Mouse (Mus musculus): ENCODE measurements around the gene Gpr35. TPM values are rescaled to one million over a fixed set of nuclear protein-coding genes. Genes with fewer than 3 reads are reported as not detected.

Gene Gpr35
- polyA plus RNA-seq, 1 experiment: 0.21 TPM

- H3K27ac ChIP-seq (ENCODE audit: insufficient read depth, low read length): no peak overlapping the region
- no peak overlapping the region for H3K4me3 ChIP-seq (ENCODE audit: insufficient read depth, low read length)
- TF ChIP-seq CTCF (IDR thresholded peaks at IDR 0.05; ENCODE audit: extremely low read depth, insufficient read depth, low read length) (no peak), POLR2A (IDR thresholded peaks at IDR 0.05; ENCODE audit: extremely low read depth, insufficient read depth, low read length) (no peak)
- H3K4me1 ChIP-seq (ENCODE audit: control insufficient read depth, insufficient read depth, low read length): no peaks in the 10 kb centered on the region
These were observed 41.7 kb downstream of the Gpr35 start for GRCm38 (mm10) chr1:92992214-92992855.

DNA sequence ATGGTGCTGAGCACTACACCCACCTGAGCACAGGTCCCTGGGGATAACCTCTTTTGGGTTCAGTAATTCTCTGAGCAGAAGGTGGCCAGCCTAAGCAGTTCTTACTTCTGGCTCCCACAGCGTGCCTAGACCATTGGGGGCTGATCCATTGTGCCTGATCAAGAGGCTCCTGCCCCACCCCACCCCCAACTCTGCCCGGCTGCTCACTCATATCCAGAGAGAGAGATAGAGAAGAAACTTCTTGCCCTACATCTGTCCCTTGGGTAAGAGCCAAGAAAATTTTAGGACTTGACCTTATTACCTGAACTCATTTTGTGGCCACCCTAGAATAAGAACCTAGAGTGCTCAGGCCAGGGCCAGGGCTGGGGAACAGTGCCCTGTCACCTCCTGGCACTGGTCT lies 42.2 kb downstream of the Gpr35 start:
- H3K4me1 ChIP-seq (ENCODE audit: control insufficient read depth, insufficient read depth, low read length): no peaks in the 10 kb centered on the region
- H3K4me3 ChIP-seq (ENCODE audit: insufficient read depth, low read length): no peak overlapping the region
- no peak overlapping the region for H3K27ac ChIP-seq (ENCODE audit: insufficient read depth, low read length)
- TF ChIP-seq POLR2A (IDR thresholded peaks at IDR 0.05; ENCODE audit: extremely low read depth, insufficient read depth, low read length): no peak

DNA sequence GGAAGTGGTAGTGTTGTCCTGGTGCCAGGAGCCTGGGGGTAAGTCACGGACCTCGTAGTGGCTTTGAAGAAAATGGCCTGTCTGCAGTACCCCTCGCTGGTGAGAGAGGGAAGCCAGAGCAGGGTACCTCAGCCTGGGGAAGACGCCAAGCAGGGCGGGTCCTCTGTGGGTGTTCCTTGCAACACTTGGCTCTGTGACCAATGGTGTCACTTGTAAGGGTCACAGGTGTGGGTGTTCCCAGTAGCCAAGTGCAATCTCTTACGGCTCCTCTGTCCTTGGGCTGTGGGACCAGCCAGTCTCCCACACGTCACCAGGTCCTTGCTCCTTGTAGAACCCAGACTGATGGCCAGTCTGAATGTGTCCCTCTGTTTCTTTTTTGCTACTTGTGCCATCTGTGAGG lies 55.4 kb downstream of the Gpr35 start, which contains the start of gene Aqp12:
TSS of gene Aqp12 (plus strand) at position 274 of the 400 bp plus-strand sequence.
- Histone ChIP-seq H3K4me1 (ENCODE audit: control insufficient read depth, insufficient read depth, low read length) (no peaks in the 10 kb centered on the region), H3K4me3 (ENCODE audit: insufficient read depth, low read length) (no peak within 1 kb of the TSS), H3K27ac (ENCODE audit: insufficient read depth, low read length) (no peak within 1 kb of the TSS)
- no peak for TF ChIP-seq CTCF (IDR thresholded peaks at IDR 0.05; ENCODE audit: extremely low read depth, insufficient read depth, low read length)
- TF ChIP-seq POLR2A (IDR thresholded peaks at IDR 0.05; ENCODE audit: extremely low read depth, insufficient read depth, low read length): no peak

DNA sequence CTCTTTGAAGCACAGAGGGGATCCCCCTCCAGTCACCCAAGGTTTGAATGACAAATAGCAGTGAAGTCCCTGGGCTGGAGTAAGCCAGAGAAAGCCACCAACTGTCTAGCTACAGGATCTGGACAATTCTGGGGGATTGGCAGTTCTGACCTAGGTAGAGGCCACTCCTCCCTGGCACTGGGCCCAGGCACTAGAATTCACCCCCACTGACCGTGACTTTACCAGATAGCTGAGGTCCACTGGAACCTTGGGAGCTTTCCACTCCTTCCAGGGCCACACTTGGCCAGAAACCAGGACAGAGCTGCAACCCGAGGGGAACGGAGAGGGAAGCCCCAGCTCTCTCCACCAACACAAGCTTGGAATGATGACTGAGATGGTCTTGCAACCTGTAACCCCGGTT lies 58.5 kb downstream of the Gpr35 start:
- no peak for TF ChIP-seq POLR2A (IDR thresholded peaks at IDR 0.05; ENCODE audit: extremely low read depth, insufficient read depth, low read length)
- no peak for TF ChIP-seq CTCF (IDR thresholded peaks at IDR 0.05; ENCODE audit: extremely low read depth, insufficient read depth, low read length)
- H3K4me3 ChIP-seq (ENCODE audit: insufficient read depth, low read length): no peak overlapping the region
- no peak overlapping the region for H3K27ac ChIP-seq (ENCODE audit: insufficient read depth, low read length)
- no peaks in the 10 kb centered on the region for H3K4me1 ChIP-seq (ENCODE audit: control insufficient read depth, insufficient read depth, low read length)

DNA sequence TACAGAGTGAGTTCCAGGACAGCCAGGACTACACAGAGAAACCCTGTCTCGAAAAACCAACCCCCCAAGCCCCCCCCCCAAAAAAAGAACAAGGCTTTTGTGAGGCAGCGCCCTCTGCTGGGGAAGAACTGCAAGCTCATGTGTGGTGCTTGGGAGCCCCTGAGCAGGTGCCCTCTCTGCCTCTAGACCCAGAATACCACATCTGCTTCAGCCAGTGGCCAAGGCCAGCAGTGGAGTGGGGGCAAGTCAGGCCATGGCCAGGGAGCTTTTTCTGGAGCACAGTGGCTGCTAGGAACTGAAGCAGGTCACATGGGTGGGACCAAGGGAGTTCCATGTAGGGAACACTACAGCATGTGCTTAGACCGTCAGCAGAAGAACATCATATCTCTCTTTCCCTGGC lies 60.1 kb downstream of the Gpr35 start:
- no peaks in the 10 kb centered on the region for H3K4me1 ChIP-seq (ENCODE audit: control insufficient read depth, insufficient read depth, low read length)
- TF ChIP-seq CTCF (IDR thresholded peaks at IDR 0.05; ENCODE audit: extremely low read depth, insufficient read depth, low read length) (peak; percentile 49), POLR2A (IDR thresholded peaks at IDR 0.05; ENCODE audit: extremely low read depth, insufficient read depth, low read length) (no peak)
- no peak overlapping the region for H3K27ac ChIP-seq (ENCODE audit: insufficient read depth, low read length)

GRCm38 (mm10) chr1:93012103-93012585 lies 61.5 kb downstream of the Gpr35 start:
- Histone ChIP-seq H3K27ac (ENCODE audit: insufficient read depth, low read length) (no peak overlapping the region), H3K4me3 (ENCODE audit: insufficient read depth, low read length) (no peak overlapping the region), H3K4me1 (ENCODE audit: control insufficient read depth, insufficient read depth, low read length) (no peaks in the 10 kb centered on the region)
- TF ChIP-seq POLR2A (IDR thresholded peaks at IDR 0.05; ENCODE audit: extremely low read depth, insufficient read depth, low read length) (no peak), CTCF (IDR thresholded peaks at IDR 0.05; ENCODE audit: extremely low read depth, insufficient read depth, low read length) (no peak)

More for the DNA sequence above, 60.1 kb downstream of the Gpr35 start:
- no peak overlapping the region for H3K4me3 ChIP-seq (ENCODE audit: insufficient read depth, low read length)

- Histone ChIP-seq H3K4me1 (ENCODE audit: control insufficient read depth, insufficient read depth, low read length) (no peaks in the 10 kb centered on the region), H3K4me3 (ENCODE audit: insufficient read depth, low read length) (no peak overlapping the region), H3K27ac (ENCODE audit: insufficient read depth, low read length) (no peak overlapping the region)
- TF ChIP-seq CTCF (IDR thresholded peaks at IDR 0.05; ENCODE audit: extremely low read depth, insufficient read depth, low read length) (no peak), POLR2A (IDR thresholded peaks at IDR 0.05; ENCODE audit: extremely low read depth, insufficient read depth, low read length) (no peak)
These were observed 62.7 kb downstream of the Gpr35 start for GRCm38 (mm10) chr1:93013367-93013766.

- no peak overlapping the region for H3K4me3 ChIP-seq (ENCODE audit: insufficient read depth, low read length)
- no peaks in the 10 kb centered on the region for H3K4me1 ChIP-seq (ENCODE audit: control insufficient read depth, insufficient read depth, low read length)
- peak; percentile 84 for TF ChIP-seq CTCF (IDR thresholded peaks at IDR 0.05; ENCODE audit: extremely low read depth, insufficient read depth, low read length)
- no peak for TF ChIP-seq POLR2A (IDR thresholded peaks at IDR 0.05; ENCODE audit: extremely low read depth, insufficient read depth, low read length)
- no peak overlapping the region for H3K27ac ChIP-seq (ENCODE audit: insufficient read depth, low read length)
These were observed 63.8 kb downstream of the Gpr35 start for GRCm38 (mm10) chr1:93014460-93014859.

GRCm38 (mm10) chr1:93015136-93015535 lies 64.5 kb downstream of the Gpr35 start:
- no peak overlapping the region for H3K4me3 ChIP-seq (ENCODE audit: insufficient read depth, low read length)
- no peaks in the 10 kb centered on the region for H3K4me1 ChIP-seq (ENCODE audit: control insufficient read depth, insufficient read depth, low read length)
- TF ChIP-seq POLR2A (IDR thresholded peaks at IDR 0.05; ENCODE audit: extremely low read depth, insufficient read depth, low read length) (no peak), CTCF (IDR thresholded peaks at IDR 0.05; ENCODE audit: extremely low read depth, insufficient read depth, low read length) (no peak)
- no peak overlapping the region for H3K27ac ChIP-seq (ENCODE audit: insufficient read depth, low read length)

DNA sequence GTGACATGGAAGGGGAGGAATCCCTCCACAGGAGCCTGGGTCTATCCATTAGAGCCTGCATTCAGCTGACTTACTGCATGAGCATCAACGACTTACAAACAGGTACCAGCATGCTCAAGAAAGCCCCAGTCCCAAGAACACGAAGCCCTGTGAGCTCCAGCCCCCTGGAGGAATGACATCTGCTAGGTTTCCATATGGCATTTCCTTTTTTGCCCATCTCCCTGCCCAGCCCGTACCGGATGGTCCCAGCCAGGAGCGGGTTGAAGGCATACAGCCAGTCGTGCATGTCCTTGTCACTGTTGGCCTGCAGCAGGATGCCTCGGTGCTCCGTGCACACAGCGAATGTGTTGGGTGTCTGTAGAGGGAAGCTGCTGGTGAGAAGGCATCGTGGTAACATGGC lies 68.1 kb downstream of the Gpr35 start:
- Histone ChIP-seq H3K4me3 (ENCODE audit: insufficient read depth, low read length) (no peak overlapping the region), H3K27ac (ENCODE audit: insufficient read depth, low read length) (no peak overlapping the region), H3K4me1 (ENCODE audit: control insufficient read depth, insufficient read depth, low read length) (peaks cover 3% of the 10 kb centered on the region; the same call in 1 of the 2 replicates)
- TF ChIP-seq POLR2A (IDR thresholded peaks at IDR 0.05; ENCODE audit: extremely low read depth, insufficient read depth, low read length) (no peak), CTCF (IDR thresholded peaks at IDR 0.05; ENCODE audit: extremely low read depth, insufficient read depth, low read length) (no peak)

Data from cortical plate, adult 2 months (tissue).